Mouse (Mus musculus) bone marrow, adult 2 months (tissue): ENCODE results near the gene Dpp10. TPM values are rescaled to one million over a fixed set of nuclear protein-coding genes. Genes with fewer than 3 reads are reported as not detected.

ENCODE experiments used
- H3K27ac ChIP-seq: fragments of 200-500 bp; 2 replicates; pipeline ENCODE4 v1.5.1; 2012; ENCODE audit warnings: low read depth, mild to moderate bottlenecking, control low read depth, inconsistent platforms, low read length; ENCODE audit not compliant: control insufficient read depth, poor library complexity, insufficient read depth
- H3K4me1 ChIP-seq: fragments of 200-500 bp; 2 replicates; pipeline ENCODE4 v1.6.1; 2011; ENCODE audit warnings: low read length; ENCODE audit not compliant: control insufficient read depth, insufficient read depth
- H3K4me3 ChIP-seq: fragments of 200-500 bp; replicated peaks from 2 replicates; pipeline ENCODE3; 2011; ENCODE audit warnings: mild to moderate bottlenecking, low read depth, low read length, control low read depth; ENCODE audit not compliant: control insufficient read depth
- CTCF ChIP-seq: fragments of 200-500 bp; IDR thresholded peaks from 2 replicates; pipeline ENCODE4 v1.5.1; 2011; ENCODE audit warnings: low read length, control low read depth; ENCODE audit not compliant: control insufficient read depth, insufficient read depth
- POLR2A ChIP-seq: fragments of 200-500 bp; IDR thresholded peaks from 2 replicates; pipeline ENCODE4 v1.6.1; 2011; ENCODE audit warnings: low read depth, mild to moderate bottlenecking, control low read depth, low read length, borderline replicate concordance; ENCODE audit not compliant: control insufficient read depth
- WGBS: fragments of 180-500 bp; shearing (Covaris S2); methylation state at CpG from one replicate; pipeline ENCODE4 v1.1.7; 2018; 5-methylcytosine and 5-hydroxymethylcytosine counted together
- polyA plus RNA-seq: library from polyadenylated mRNA; stranded (reverse); fragments of >200 nt; gene quantifications from 2 replicates; pipeline ENCODE4 v1.2.4, GENCODE M21; 2011; ENCODE audit warnings: low replicate concordance; ENCODE audit not compliant: missing spikeins, insufficient read depth, insufficient read length

The Dpp10 gene
- polyA plus RNA-seq, 1 experiment: 0.57 TPM

DNA sequence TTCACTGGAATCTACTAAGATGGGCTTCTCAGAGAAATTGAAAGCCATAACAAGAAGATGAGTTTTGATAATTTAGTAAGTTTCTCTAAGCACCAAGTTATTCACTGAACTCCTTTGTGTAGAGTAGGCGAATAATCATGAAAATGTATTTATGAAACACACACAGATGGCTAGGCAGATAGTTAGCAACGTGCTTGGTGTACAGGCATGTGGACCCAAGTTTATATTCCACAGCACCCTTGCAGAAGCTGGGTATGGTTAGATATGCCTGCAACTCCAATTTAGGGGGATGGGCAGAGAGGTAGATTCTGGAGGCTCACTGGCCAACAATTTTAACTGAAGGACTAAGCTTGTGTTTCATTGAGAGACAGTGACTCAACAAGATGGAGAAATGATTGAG, 13.4 kb downstream of the Dpp10 start:
- WGBS: 78% methylated on average over 2 of the region's 2 CpGs
- TF ChIP-seq POLR2A: no peak
- TF ChIP-seq CTCF: no peak
- no peak overlapping the region for H3K27ac ChIP-seq
- no peak overlapping the region for H3K4me3 ChIP-seq
- no peaks in the 10 kb centered on the region for H3K4me1 ChIP-seq

GRCm38 (mm10) chr1:124002797-124003196, 42.6 kb downstream of the Dpp10 start:
- Histone ChIP-seq H3K4me3 (no peak overlapping the region), H3K4me1 (no peaks in the 10 kb centered on the region), H3K27ac (no peak overlapping the region)
- TF ChIP-seq POLR2A (no peak), CTCF (no peak)
- WGBS: 76% methylated on average over 6 of the region's 6 CpGs

- TF ChIP-seq POLR2A (no peak), CTCF (no peak)
- Histone ChIP-seq H3K4me1 (no peaks in the 10 kb centered on the region), H3K27ac (no peak overlapping the region), H3K4me3 (no peak overlapping the region)
- WGBS: 81% methylated on average over 3 of the region's 3 CpGs
Measured at GRCm38 (mm10) chr1:123995780-123996179, 49.6 kb downstream of the Dpp10 start.

GRCm38 (mm10) chr1:123985324-123986024, 59.9 kb downstream of the Dpp10 start:
- WGBS: 71% methylated on average over 2 of the region's 2 CpGs
- no peak overlapping the region for H3K27ac ChIP-seq
- no peaks in the 10 kb centered on the region for H3K4me1 ChIP-seq
- H3K4me3 ChIP-seq: no peak overlapping the region
- TF ChIP-seq CTCF (no peak), POLR2A (no peak)

GRCm38 (mm10) chr1:123978597-123978996, 66.8 kb downstream of the Dpp10 start:
- 18% methylated on average over 1 of the region's 1 CpGs for WGBS
- H3K4me1 ChIP-seq: no peaks in the 10 kb centered on the region
- no peak overlapping the region for H3K4me3 ChIP-seq
- TF ChIP-seq POLR2A (no peak), CTCF (no peak)
- H3K27ac ChIP-seq: no peak overlapping the region

- no peak overlapping the region for H3K27ac ChIP-seq
- no peak for TF ChIP-seq CTCF
- TF ChIP-seq POLR2A: no peak
- no peak overlapping the region for H3K4me3 ChIP-seq
- 22% methylated on average over 3 of the region's 3 CpGs for whole genome bisulfite sequencing
- H3K4me1 ChIP-seq: no peaks in the 10 kb centered on the region
Measured at GRCm38 (mm10) chr1:123974621-123975020, 70.7 kb downstream of the Dpp10 start.

DNA sequence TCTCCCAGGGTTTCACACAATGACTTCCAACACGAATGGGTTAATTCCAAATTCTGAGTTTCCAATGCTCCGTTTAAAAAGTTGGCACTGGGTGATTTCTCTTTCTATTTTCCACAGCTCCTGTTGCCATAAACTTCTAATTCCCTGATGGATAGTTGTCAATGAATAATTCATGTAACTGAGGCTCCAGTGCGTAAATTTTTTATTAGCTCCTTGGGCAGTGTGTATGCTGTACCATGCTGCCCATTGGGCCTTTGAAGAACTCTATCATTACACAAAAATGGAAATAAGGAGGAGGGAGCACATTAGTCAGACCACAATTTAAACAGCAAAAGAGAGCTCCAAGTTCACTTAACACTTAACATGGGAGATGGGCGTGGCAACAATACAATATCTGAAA, 99.2 kb downstream of the Dpp10 start:
- H3K4me1 ChIP-seq: no peaks in the 10 kb centered on the region
- TF ChIP-seq CTCF (no peak), POLR2A (no peak)
- no peak overlapping the region for H3K27ac ChIP-seq
- no peak overlapping the region for H3K4me3 ChIP-seq
- WGBS: 81% methylated on average over 4 of the region's 4 CpGs

GRCm38 (mm10) chr1:123940826-123941225, 104.5 kb downstream of the Dpp10 start:
- no peak overlapping the region for H3K27ac ChIP-seq
- no peak for TF ChIP-seq CTCF
- TF ChIP-seq POLR2A: no peak
- no peaks in the 10 kb centered on the region for H3K4me1 ChIP-seq
- WGBS: 82% methylated on average over 1 of the region's 1 CpGs
- no peak overlapping the region for H3K4me3 ChIP-seq

DNA sequence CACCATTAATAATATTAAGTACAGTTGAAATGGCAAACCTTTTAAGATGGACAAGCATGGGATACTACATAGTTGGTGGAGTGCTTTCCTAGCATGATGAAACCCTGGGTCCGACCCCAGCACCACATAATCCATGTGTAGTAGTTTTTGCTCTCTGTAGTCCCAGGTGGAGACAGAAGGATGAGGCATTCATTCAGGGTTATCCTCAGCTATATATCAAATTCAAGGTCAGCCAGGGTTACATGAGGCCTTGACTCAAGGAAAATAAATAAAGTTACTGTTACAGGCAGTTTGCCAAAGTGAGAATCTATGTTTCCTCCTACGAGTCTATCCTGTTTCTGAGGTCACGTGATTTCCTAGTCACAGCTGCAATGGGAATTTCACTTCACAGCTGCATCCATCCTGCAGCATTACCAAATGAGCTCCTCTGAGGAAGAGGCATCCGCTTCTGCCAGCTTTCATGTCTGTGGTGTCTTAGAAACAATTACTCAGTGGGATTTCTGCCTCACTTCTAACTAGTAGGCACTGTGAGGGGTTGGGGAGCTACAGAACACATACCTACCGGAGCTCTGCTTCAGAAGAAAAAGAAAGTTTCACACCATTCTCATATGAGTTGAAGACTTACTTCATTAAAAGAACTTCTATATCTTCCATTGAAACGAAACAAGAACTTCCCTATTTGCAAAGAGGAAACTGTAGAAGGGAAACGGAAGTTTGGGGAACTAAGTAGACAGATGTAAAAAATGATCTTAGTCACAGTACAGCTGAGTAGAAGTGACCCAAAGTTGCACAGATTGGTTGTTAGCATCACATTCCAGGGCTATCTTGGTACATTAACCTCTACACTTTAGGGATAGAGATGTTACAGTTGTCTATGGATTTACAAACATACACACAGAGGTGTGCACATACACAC, 111.3 kb downstream of the Dpp10 start:
- 23% methylated on average over 7 of the region's 7 CpGs for WGBS
- Histone ChIP-seq H3K4me1 (no peaks in the 10 kb centered on the region), H3K27ac (no peak overlapping the region), H3K4me3 (no peak overlapping the region)
- no peak for TF ChIP-seq POLR2A
- no peak for TF ChIP-seq CTCF
